Mouse (Mus musculus) thymus, adult 18-20 months (tissue): ENCODE measurements around the gene Fzd9.

Experiments
- DNase-seq, 2 experiments: peaks; one replicate each; pipeline ENCODE4 v3.0.0; 2022; ENCODE audit warnings: mixed read lengths in 2 of 2

The Fzd9 gene

DNA sequence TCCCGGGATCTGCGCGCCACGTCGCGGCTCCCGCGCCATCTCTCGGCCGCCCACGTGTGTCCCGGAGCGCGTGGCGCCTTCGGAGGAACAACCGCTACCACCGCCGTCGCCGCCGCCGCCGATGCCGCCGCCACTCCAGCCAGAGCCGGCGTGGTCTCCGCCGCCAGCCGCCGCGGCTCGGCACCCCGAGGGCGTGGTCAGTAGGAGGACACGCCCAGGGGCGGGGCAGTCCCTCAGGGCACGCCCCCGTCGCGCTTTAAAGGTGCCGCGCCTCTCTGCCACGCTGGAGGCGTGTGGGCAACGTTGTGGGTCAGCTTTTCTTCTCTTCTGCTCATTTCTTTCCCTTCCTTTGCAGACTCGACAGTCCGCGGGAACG, at the start of gene Fzd9:
Fzd9 (minus strand) TSS at position 152 of the 376 bp plus-strand sequence.
- peak; percentile 32 to 42 for DNase-seq

DNA sequence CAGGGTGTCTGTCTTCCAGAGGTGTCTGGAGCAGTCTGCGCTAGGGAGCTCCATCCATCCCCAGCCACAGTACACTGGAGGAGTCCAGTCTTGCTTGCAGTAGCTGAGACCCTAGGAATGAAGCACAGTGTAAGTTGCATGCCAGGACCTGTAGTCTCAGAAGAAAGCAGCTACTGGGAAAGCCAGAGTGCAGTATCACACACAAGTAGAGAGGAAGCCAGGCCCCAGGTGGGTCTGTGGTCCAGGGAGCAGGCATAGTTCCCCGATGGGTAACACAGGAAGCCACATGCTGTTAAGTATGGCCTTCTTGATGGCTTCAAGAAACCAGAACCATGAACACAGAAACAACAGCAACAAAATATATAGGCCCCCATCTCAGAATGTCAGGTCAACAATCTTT, 41.0 kb upstream of the Fzd9 start:
- no peak for DNase-seq

DNA sequence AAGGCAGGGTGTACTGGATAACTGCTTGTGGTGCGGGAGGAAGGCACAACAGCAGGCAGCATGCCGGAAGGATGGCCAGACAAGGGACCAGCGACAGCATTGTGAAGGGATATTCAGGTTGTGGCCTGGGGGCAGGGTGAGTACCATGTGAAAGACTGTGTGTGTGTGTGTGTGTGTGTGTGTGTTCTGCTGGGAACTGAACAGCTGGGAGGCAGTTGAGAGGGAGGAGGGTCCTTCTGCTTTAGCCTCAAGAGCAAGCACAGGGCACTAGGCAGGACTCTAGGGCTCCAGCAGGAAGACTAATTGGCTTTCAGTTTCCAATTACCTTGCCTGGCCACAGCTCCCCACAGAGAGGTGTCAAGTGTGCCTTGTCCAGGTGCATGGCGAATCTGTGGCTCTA, 40.2 kb upstream of the Fzd9 start:
- DNase-seq: no peak

GRCm38 (mm10) chr5:135290703-135291102, 39.7 kb upstream of the Fzd9 start:
- DNase-seq: no peak

GRCm38 (mm10) chr5:135286926-135287325, 35.9 kb upstream of the Fzd9 start:
- DNase-seq: no peak

DNA sequence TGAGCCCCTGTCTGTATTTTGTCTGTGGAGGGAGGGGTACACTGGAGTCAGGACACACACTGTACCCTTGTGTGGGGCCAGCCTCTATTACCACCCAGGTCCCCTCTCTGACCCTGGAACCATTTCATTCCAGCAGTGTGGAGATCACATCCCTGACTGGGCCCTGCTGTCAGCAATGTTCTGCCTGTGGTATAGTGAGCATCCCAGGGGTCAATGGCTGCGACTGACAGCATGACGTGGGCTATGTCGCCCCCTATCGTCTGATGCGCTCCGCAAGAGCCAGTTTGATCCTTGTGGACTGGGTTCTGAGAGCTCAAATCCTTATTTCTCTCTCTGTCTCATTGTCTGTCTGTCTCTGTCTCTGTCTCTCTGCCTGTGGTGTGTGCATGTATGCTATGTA, 35.2 kb upstream of the Fzd9 start:
- DNase-seq: peak; percentile 23 to 38

DNA sequence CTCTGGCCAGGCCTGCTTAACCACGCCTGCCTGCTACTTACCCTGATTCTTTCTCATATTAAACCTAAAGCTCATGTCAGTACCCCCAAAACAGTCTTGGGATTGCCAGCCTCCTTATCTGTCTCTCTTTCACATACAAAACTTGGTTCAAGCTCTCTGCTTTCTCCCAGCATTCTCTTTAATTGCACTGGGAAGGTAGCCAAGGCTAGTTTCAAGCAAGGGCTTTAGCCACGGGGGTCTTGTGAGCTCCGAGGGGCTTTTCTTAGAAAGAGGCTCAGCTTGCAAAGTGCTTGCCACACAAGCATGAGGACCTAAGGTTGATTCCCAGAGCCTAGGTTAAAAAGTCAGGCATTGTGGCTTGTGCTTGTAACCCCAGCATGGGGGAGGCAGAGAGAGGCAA, 34.2 kb upstream of the Fzd9 start:
- no peak for DNase-seq

DNA sequence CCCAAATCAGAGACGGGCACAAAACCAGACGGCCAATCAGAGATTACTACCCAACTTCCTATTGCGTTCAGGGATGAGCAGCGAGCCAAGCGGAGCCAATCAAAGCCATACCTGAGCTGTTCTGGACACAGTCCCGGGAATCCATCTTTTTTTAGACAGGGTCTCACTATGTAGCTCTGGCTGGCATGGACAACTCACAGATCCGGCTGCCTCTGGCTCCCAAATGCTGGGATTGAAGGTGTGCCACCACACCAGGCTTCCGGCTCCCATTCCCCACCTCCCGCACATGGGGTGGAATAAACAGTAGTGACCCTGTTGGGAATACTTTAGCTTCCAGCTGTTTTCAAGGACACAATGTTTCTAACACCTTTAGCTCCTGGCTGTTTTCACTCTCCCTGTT, 29.2 kb upstream of the Fzd9 start:
- no peak for DNase-seq

GRCm38 (mm10) chr5:135276597-135276996, 25.6 kb upstream of the Fzd9 start:
- DNase-seq: no peak

- no peak for DNase-seq
Observed at GRCm38 (mm10) chr5:135274663-135275396, 23.8 kb upstream of the Fzd9 start.

GRCm38 (mm10) chr5:135271563-135272165, 20.6 kb upstream of the Fzd9 start:
- no peak for DNase-seq

- DNase-seq: no peak
Observed at GRCm38 (mm10) chr5:135270361-135270760, 19.3 kb upstream of the Fzd9 start.

- no peak for DNase-seq
Observed at GRCm38 (mm10) chr5:135269451-135269850, 18.4 kb upstream of the Fzd9 start.

DNA sequence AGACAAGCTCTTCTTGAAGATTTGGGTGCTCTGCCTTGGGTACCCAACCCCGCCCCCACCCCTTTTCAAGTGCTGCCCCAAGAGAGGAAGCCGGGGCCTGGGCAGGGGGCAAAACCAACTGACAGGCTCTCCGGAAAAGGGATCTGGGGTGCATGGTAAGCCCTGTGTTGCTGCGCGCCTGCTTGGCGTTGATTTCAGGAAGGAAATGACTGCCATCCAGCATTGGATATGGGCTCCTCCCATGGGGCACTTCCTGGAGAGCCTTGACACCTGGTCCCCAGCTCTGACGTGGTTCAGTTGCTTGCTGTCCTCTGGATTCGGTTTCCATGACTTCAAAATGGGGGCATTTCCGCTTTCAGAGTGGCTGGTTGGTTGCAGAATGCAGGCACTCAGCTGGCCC, 13.5 kb upstream of the Fzd9 start:
- DNase-seq: peak; percentile 16 to 31

GRCm38 (mm10) chr5:135263866-135264503, 13.0 kb upstream of the Fzd9 start:
- DNase-seq: peak; percentile 20 to 21

- DNase-seq: no peak
Observed at GRCm38 (mm10) chr5:135258280-135259150, 7.5 kb upstream of the Fzd9 start.

GRCm38 (mm10) chr5:135257559-135257958, 6.5 kb upstream of the Fzd9 start:
- no peak for DNase-seq

GRCm38 (mm10) chr5:135256166-135256565, 5.1 kb upstream of the Fzd9 start:
- DNase-seq: no peak

DNA sequence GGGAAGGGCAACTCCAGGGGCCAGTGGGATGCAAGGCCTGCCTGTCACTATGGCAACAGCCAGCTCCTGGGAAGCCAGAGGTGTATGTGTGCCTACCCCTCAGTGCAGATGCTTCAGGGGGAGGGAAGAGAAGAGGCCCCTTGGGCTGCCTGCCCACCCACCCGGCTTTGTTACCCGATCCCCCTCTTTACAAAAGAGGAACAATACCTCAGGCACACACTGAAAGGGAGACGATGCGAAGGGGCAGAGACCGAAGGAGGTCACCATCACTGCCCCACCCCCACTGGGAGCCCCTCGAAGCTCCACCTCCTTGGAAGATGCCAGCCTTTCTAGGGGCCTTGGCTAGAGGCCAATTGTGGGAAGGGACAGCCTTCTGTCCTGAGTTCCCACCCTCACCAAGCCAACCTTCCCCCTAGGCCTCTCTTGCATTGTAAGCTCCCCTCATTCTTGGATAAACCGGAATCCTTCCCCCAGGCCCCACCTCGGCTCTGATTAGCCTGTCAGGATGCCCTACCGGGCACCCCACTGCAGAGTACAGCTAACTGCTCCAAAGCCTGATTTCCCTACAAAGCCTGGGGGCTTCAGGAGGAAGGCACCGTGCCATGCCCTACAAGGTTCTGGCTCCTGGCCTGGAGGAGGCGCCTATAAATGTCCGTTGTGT, 2.8 kb upstream of the Fzd9 start:
- no peak for DNase-seq

DNA sequence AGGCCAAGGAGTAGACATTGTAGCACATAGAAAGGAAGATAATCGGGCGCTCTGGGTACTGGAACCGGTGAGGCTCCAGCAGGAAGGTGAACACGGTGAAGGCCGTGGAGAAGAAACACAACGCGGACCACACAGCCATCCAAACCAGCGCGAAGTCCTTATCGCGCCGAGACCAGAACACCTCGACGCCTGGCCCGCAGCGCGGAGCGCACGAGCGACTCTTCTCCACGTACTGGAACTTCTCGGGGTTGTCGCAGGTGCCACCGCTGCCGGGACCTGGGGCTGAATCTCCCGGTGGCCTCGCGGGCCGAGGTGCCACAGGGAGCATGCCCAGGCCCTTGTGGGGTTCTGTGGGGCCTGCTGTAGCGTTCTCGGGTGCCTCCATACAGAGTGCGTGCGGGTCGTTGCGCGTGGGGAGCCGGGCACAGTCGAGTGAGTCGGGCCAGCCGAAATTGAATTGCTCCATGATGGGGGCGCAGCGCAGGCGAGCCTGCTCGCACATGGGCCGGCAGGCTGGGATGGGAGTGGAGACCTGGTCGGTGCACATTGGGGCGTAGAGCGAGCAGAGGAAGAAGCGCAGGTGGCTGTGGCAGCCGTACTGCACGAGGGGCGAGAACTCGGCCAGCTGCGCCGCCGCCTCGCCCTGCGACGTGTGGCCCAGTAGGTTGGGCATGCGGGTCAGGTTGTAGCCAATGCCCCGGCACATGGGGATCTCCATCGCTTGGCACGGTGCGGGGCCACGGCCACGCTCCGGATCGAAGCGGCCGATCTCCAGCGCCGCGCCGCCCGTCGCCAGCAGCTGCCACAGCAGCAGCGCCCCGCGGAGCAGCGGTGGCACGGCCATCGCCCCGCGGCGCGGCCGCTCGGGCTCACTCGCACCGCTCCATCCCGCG, 598 bp downstream of the Fzd9 start:
- no peak for DNase-seq

DNA sequence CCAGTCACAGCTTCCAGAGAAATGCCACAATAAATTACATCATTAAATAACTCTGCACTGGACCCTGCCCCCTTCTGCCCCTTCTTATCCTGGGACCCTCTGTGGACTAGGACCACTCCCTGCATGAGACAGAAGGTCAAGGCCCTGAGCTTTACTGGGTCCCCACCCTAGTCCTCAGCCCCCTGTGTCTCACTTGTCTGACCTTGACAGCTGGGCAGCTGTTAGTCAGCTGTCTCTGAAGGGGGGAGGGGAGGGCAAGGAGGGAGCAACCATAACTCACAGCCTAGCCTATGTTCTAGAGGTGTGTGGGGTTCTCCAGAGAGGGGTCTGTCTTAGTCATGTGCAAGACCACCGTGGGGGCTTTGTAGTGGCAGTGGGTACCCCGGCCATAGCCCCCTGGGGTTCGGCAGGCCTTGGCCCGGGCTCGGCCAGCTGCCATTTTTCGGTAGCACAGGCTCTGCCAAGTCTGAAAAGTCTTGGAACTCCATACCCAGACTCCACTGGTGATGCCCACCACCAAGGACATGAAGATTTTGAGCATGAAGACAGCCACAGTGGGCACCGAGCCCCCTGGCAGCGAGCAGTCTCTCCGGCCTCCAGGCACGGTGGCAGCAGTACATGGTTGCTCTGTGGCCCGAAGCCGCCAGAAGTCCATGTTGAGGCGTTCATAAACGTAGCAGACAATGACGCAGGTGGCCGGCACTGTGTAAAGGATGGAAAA, 1.9 kb downstream of the Fzd9 start:
- DNase-seq: no peak
